Mouse (Mus musculus): ENCODE results near the gene Cmah. TPM values are rescaled to one million over a fixed set of nuclear protein-coding genes. Genes with fewer than 3 reads are reported as not detected.

The Cmah gene
- 0.27 and 0.47 TPM in 2 replicates for polyA plus RNA-seq (2016; fragmentation: Nextera tagmentation; extraction: Ambion mirVana)

- H3K27ac ChIP-seq: no peak within 1 kb of the TSS
- H3K4me3 ChIP-seq: no peak within 1 kb of the TSS
- H3K27me3 ChIP-seq: no peaks in the 10 kb centered on the region
- H3K4me2 ChIP-seq (replicated peaks): no peak within 1 kb of the TSS
- no peaks in the 10 kb centered on the region for H3K9me3 ChIP-seq (replicated peaks)
- no peak for ATAC-seq (ENCODE audit: low FRiP score)
- no peaks in the 10 kb centered on the region for H3K36me3 ChIP-seq
- no peak within 1 kb of the TSS for H3K9ac ChIP-seq
- H3K4me1 ChIP-seq: no peaks in the 10 kb centered on the region
- WGBS: 87% methylated on average over 5 of the region's 5 CpGs
Observed at GRCm38 (mm10) chr13:24327201-24327600, at the start of gene Cmah. TSS of gene Cmah (plus strand) at chr13:24327404.

- H3K4me3 ChIP-seq: peak overlapping the region; percentile 72
- H3K36me3 ChIP-seq: no peaks in the 10 kb centered on the region; the same call in 1 of the 2 replicates
- H3K9ac ChIP-seq: peak overlapping the region; percentile 83; the same call in 1 of the 2 replicates
- H3K27ac ChIP-seq: no peak overlapping the region
- ATAC-seq (ENCODE audit: low FRiP score): no peak
- 54% methylated on average over 11 of the region's 11 CpGs for WGBS
- H3K4me2 ChIP-seq (replicated peaks): peak overlapping the region; percentile 95
- H3K4me1 ChIP-seq: peaks cover 21% of the 10 kb centered on the region; the same call in 1 of the 2 replicates
- no peaks in the 10 kb centered on the region for H3K27me3 ChIP-seq
- H3K9me3 ChIP-seq (replicated peaks): no peaks in the 10 kb centered on the region
Observed at GRCm38 (mm10) chr13:24279407-24279761, 47.8 kb upstream of the Cmah start.

GRCm38 (mm10) chr13:24279762-24280438 lies 47.3 kb upstream of the Cmah start:
- Histone ChIP-seq H3K4me1 (peaks cover 21% of the 10 kb centered on the region; the same call in 1 of the 2 replicates), H3K9ac (peak overlapping the region; percentile 83), H3K27ac (no peak overlapping the region), H3K9me3 (replicated peaks) (no peaks in the 10 kb centered on the region), H3K36me3 (no peaks in the 10 kb centered on the region; the same call in 1 of the 2 replicates), H3K27me3 (no peaks in the 10 kb centered on the region), H3K4me3 (peak overlapping the region; percentile 72), H3K4me2 (replicated peaks) (peak overlapping the region; percentile 95)
- ATAC-seq (ENCODE audit: low FRiP score): no peak; the same call in 1 of the 2 replicates
- 2% methylated on average over 20 of the region's 21 CpGs for WGBS

GRCm38 (mm10) chr13:24280439-24281431 lies 46.5 kb upstream of the Cmah start, which contains the start of gene Carmil1:
TSS of gene Carmil1 (minus strand) at chr13:24280795.
- H3K4me3 ChIP-seq: peak within 1 kb of the TSS; percentile 72
- H3K4me1 ChIP-seq: peaks cover 21% of the 10 kb centered on the region; the same call in 1 of the 2 replicates
- ATAC-seq (ENCODE audit: low FRiP score): peak; percentile 98
- H3K9me3 ChIP-seq (replicated peaks): no peaks in the 10 kb centered on the region
- H3K27me3 ChIP-seq: no peaks in the 10 kb centered on the region
- WGBS: under 1% methylated on average over 85 of the region's 96 CpGs
- H3K9ac ChIP-seq: peak within 1 kb of the TSS; percentile 83
- H3K27ac ChIP-seq: peak within 1 kb of the TSS; percentile 94
- H3K4me2 ChIP-seq (replicated peaks): peak within 1 kb of the TSS; percentile 95
- H3K36me3 ChIP-seq: no peaks in the 10 kb centered on the region

- Histone ChIP-seq H3K9me3 (replicated peaks) (no peaks in the 10 kb centered on the region), H3K36me3 (no peaks in the 10 kb centered on the region), H3K4me2 (replicated peaks) (no peak overlapping the region), H3K27me3 (no peaks in the 10 kb centered on the region), H3K27ac (no peak overlapping the region), H3K4me3 (no peak overlapping the region), H3K4me1 (no peaks in the 10 kb centered on the region), H3K9ac (no peak overlapping the region)
- ATAC-seq (ENCODE audit: low FRiP score): no peak
- WGBS: 92% methylated on average over 2 of the region's 2 CpGs
Observed at GRCm38 (mm10) chr13:24287381-24287780, 39.8 kb upstream of the Cmah start.

- WGBS: 21% methylated on average over 4 of the region's 4 CpGs
- no peak overlapping the region for H3K9ac ChIP-seq
- no peaks in the 10 kb centered on the region for H3K4me1 ChIP-seq
- no peak for ATAC-seq (ENCODE audit: low FRiP score)
- H3K27ac ChIP-seq: no peak overlapping the region
- H3K36me3 ChIP-seq: no peaks in the 10 kb centered on the region
- H3K4me3 ChIP-seq: no peak overlapping the region
- H3K9me3 ChIP-seq (replicated peaks): no peaks in the 10 kb centered on the region
- no peak overlapping the region for H3K4me2 ChIP-seq (replicated peaks)
- H3K27me3 ChIP-seq: no peaks in the 10 kb centered on the region
Observed at GRCm38 (mm10) chr13:24297252-24297651, 30.0 kb upstream of the Cmah start.

GRCm38 (mm10) chr13:24305486-24305885 lies 21.7 kb upstream of the Cmah start:
- H3K4me2 ChIP-seq (replicated peaks): no peak overlapping the region
- no peak for ATAC-seq (ENCODE audit: low FRiP score)
- no peak overlapping the region for H3K4me3 ChIP-seq
- WGBS: 73% methylated on average over 4 of the region's 4 CpGs
- H3K4me1 ChIP-seq: no peaks in the 10 kb centered on the region
- no peaks in the 10 kb centered on the region for H3K27me3 ChIP-seq
- H3K36me3 ChIP-seq: no peaks in the 10 kb centered on the region
- no peak overlapping the region for H3K9ac ChIP-seq
- no peak overlapping the region for H3K27ac ChIP-seq
- H3K9me3 ChIP-seq (replicated peaks): no peaks in the 10 kb centered on the region

- 44% methylated on average over 4 of the region's 4 CpGs for WGBS
- H3K4me1 ChIP-seq: no peaks in the 10 kb centered on the region
Observed at GRCm38 (mm10) chr13:24306248-24306647, 21.0 kb upstream of the Cmah start.

GRCm38 (mm10) chr13:24311011-24311940 lies 15.9 kb upstream of the Cmah start:
- H3K4me2 ChIP-seq (replicated peaks): no peak overlapping the region
- no peaks in the 10 kb centered on the region for H3K36me3 ChIP-seq
- 88% methylated on average over 8 of the region's 8 CpGs for WGBS
- H3K4me3 ChIP-seq: no peak overlapping the region
- no peak overlapping the region for H3K27ac ChIP-seq
- no peaks in the 10 kb centered on the region for H3K27me3 ChIP-seq
- H3K4me1 ChIP-seq: no peaks in the 10 kb centered on the region
- no peak overlapping the region for H3K9ac ChIP-seq
- no peaks in the 10 kb centered on the region for H3K9me3 ChIP-seq (replicated peaks)
- ATAC-seq (ENCODE audit: low FRiP score): no peak

More at GRCm38 (mm10) chr13:24306248-24306647, 21.0 kb upstream of the Cmah start:
- H3K36me3 ChIP-seq: no peaks in the 10 kb centered on the region
- no peak overlapping the region for H3K9ac ChIP-seq
- H3K27ac ChIP-seq: no peak overlapping the region
- no peak overlapping the region for H3K4me3 ChIP-seq
- no peaks in the 10 kb centered on the region for H3K27me3 ChIP-seq
- H3K4me2 ChIP-seq (replicated peaks): no peak overlapping the region
- ATAC-seq (ENCODE audit: low FRiP score): no peak
- no peaks in the 10 kb centered on the region for H3K9me3 ChIP-seq (replicated peaks)

- Histone ChIP-seq H3K36me3 (no peaks in the 10 kb centered on the region), H3K9me3 (replicated peaks) (no peaks in the 10 kb centered on the region), H3K27ac (no peak overlapping the region), H3K4me1 (no peaks in the 10 kb centered on the region), H3K9ac (no peak overlapping the region), H3K27me3 (no peaks in the 10 kb centered on the region), H3K4me2 (replicated peaks) (no peak overlapping the region), H3K4me3 (no peak overlapping the region)
- no peak for ATAC-seq (ENCODE audit: low FRiP score)
- WGBS: 79% methylated on average over 3 of the region's 3 CpGs
Observed at GRCm38 (mm10) chr13:24316563-24316962, 10.6 kb upstream of the Cmah start.

GRCm38 (mm10) chr13:24318618-24319017 lies 8.6 kb upstream of the Cmah start:
- 27% methylated on average over 4 of the region's 4 CpGs for WGBS
- Histone ChIP-seq H3K4me2 (replicated peaks) (no peak overlapping the region), H3K9ac (no peak overlapping the region), H3K27me3 (no peaks in the 10 kb centered on the region), H3K4me3 (no peak overlapping the region), H3K36me3 (no peaks in the 10 kb centered on the region), H3K27ac (no peak overlapping the region), H3K9me3 (replicated peaks) (no peaks in the 10 kb centered on the region), H3K4me1 (no peaks in the 10 kb centered on the region)
- no peak for ATAC-seq (ENCODE audit: low FRiP score)
